Comparison of ENCODE assay signal across 10 mouse cellular contexts in genomic region chr10:59956681-59957080, GRCm38 (mm10). TPM values are rescaled to one million over a fixed set of nuclear protein-coding genes. Genes with fewer than 3 reads are reported as not detected.
DNase-seq lines count a peak whose midpoint lies in the region; ATAC-seq and TF ChIP-seq lines count a peak whose summit lies in the region.
"Had no signal": no experiment of that assay in that cellular context is flagged by ENCODE, and none has a peak within 500 bp of the region (broad histone marks: within the 10 kb centered on the region; RNA-seq: fewer than 3 reads in every experiment).

No protein-coding gene starts in this region.

- peaks cover 38% of the 10 kb centered on the region for H3K4me1 ChIP-seq in embryonic facial prominence, embryonic 14.5 days (ENCODE audit: control insufficient read depth, insufficient read depth, low read length)
- peaks cover 21% of the 10 kb centered on the region for H3K4me1 ChIP-seq in hindbrain, embryonic 16.5 days (ENCODE audit: control insufficient read depth, insufficient read depth, low read depth, low read length)
- H3K4me1 ChIP-seq in neural tube, embryonic 13.5 days (replicated peaks) = peaks cover 43% of the 10 kb centered on the region

- H3K4me2 ChIP-seq in embryonic facial prominence, embryonic 14.5 days (ENCODE audit: low read depth, low read length) = no peak overlapping the region
- H3K4me2 ChIP-seq in hindbrain, embryonic 16.5 days (ENCODE audit: low read length) = no peak overlapping the region
- H3K4me2 ChIP-seq in neural tube, embryonic 13.5 days = peak overlapping the region; percentile 53; the same call in 1 of the 2 replicates

- peak overlapping the region; percentile 96 for H3K27ac ChIP-seq in layer of hippocampus, adult 2 months
- peak overlapping the region; percentile 75 for H3K27ac ChIP-seq in embryonic facial prominence, embryonic 14.5 days (replicated peaks; ENCODE audit: low read depth, low read length)
- peak overlapping the region; percentile 49 for H3K27ac ChIP-seq in hindbrain, embryonic 16.5 days (ENCODE audit: low read depth, low read length)
- H3K27ac ChIP-seq in neural tube, embryonic 13.5 days (replicated peaks) = peak overlapping the region; percentile 87
- H3K27ac ChIP-seq: lung, embryonic 15.5 days had no signal

- H3K4me3 ChIP-seq in layer of hippocampus, adult 2 months = no peak overlapping the region
- no peak overlapping the region for H3K4me3 ChIP-seq in embryonic facial prominence, embryonic 14.5 days (ENCODE audit: low read depth, low read length)
- no peak overlapping the region for H3K4me3 ChIP-seq in hindbrain, embryonic 16.5 days (ENCODE audit: low read length)
- H3K4me3 ChIP-seq in neural tube, embryonic 13.5 days = no peak overlapping the region
- H3K4me3 ChIP-seq: lung, embryonic 15.5 days had no signal

- DNase-seq in layer of hippocampus, adult 2 months (ENCODE audit: low spot score in 2 of 2) = no peak
- DNase-seq in layer of hippocampus, adult 8-10 months (ENCODE audit: low spot score in 2 of 2) = no peak
- DNase-seq in embryonic facial prominence, embryonic 14.5 days (ENCODE audit: low spot score) = no peak
- DNase-seq in yolk sac, embryonic 10.5 days (ENCODE audit: low spot score) = no peak
- DNase-seq in lung, postnatal 4 days = no peak
- DNase-seq in adrenal gland, postnatal 36 days = no peak
- DNase-seq: kidney, adult 9 months had no signal

- ATAC-seq in embryonic facial prominence, embryonic 14.5 days (ENCODE audit: low read depth) = no peak
- ATAC-seq in hindbrain, embryonic 16.5 days = no peak
- no peak for ATAC-seq in neural tube, embryonic 13.5 days (ENCODE audit: low read depth)

- WGBS in embryonic facial prominence, embryonic 14.5 days = 52% methylated on average over 5 of the region's 5 CpGs
- WGBS in hindbrain, embryonic 16.5 days = 41% methylated on average over 5 of the region's 5 CpGs
- 54% methylated on average over 5 of the region's 5 CpGs for WGBS in neural tube, embryonic 13.5 days

- no peaks in the 10 kb centered on the region for H3K9me3 ChIP-seq in embryonic facial prominence, embryonic 14.5 days (ENCODE audit: control insufficient read depth, low read length)
- no peaks in the 10 kb centered on the region for H3K9me3 ChIP-seq in hindbrain, embryonic 16.5 days (ENCODE audit: control insufficient read depth, low read length)
- no peaks in the 10 kb centered on the region for H3K9me3 ChIP-seq in neural tube, embryonic 13.5 days
- H3K9me3 ChIP-seq: lung, embryonic 15.5 days had no signal

- no peak overlapping the region for H3K9ac ChIP-seq in embryonic facial prominence, embryonic 14.5 days (ENCODE audit: low read depth, low read length)
- H3K9ac ChIP-seq in hindbrain, embryonic 16.5 days (ENCODE audit: low read depth, low read length) = no peak overlapping the region
- H3K9ac ChIP-seq in neural tube, embryonic 13.5 days = no peak overlapping the region
- H3K9ac ChIP-seq: lung, embryonic 15.5 days had no signal

- H3K36me3 ChIP-seq in embryonic facial prominence, embryonic 14.5 days (ENCODE audit: control insufficient read depth, insufficient read depth, low read length) = no peaks in the 10 kb centered on the region
- no peaks in the 10 kb centered on the region for H3K36me3 ChIP-seq in hindbrain, embryonic 16.5 days (ENCODE audit: control insufficient read depth, insufficient read depth, low read length)
- no peaks in the 10 kb centered on the region for H3K36me3 ChIP-seq in neural tube, embryonic 13.5 days
- H3K36me3 ChIP-seq: lung, embryonic 15.5 days had no signal

- TF ChIP-seq CTCF in layer of hippocampus, adult 2 months (conservative IDR thresholded peaks at IDR 0.05) = no peak

- H3K27me3 ChIP-seq in embryonic facial prominence, embryonic 14.5 days (replicated peaks; ENCODE audit: control insufficient read depth, insufficient read depth, low read length) = no peaks in the 10 kb centered on the region
- H3K27me3 ChIP-seq in hindbrain, embryonic 16.5 days (replicated peaks; ENCODE audit: control insufficient read depth, insufficient read depth, low read length) = no peaks in the 10 kb centered on the region
- no peaks in the 10 kb centered on the region for H3K27me3 ChIP-seq in neural tube, embryonic 13.5 days

RNA-seq across cellular contexts. Expression of gene Ddit4, which starts 5.0 kb away (rescaled TPM):
- 10 to 100 TPM; 63.6 to 66.7 TPM for total RNA-seq in layer of hippocampus, adult 2 months (2021)
- 10 to 100 TPM; 51.3 to 71.6 (median 61.4) TPM for total RNA-seq in layer of hippocampus, adult 8-10 months (2022)
- 8.7 and 9.2 TPM in 2 replicates for polyA plus RNA-seq in embryonic facial prominence, embryonic 14.5 days (2014; fragmentation: Nextera tagmentation; extraction: Ambion mirVana)
- polyA plus RNA-seq in hindbrain, embryonic 16.5 days (2015; fragmentation: Nextera tagmentation; extraction: Ambion mirVana) = 75.3 and 97.1 TPM in 2 replicates
- polyA plus RNA-seq in neural tube, embryonic 13.5 days (2015; fragmentation: Nextera tagmentation; extraction: Ambion mirVana) = 72.8 and 78.2 TPM in 2 replicates
- 10 to 100 TPM; 76.4 to 98.7 TPM for total RNA-seq in adrenal gland, postnatal 36 days (2021)

RNA-seq across cellular contexts. Expression of gene Ascc1, which starts 45.9 kb away (rescaled TPM):
- 10 to 100 TPM; 15.3 to 17.2 TPM for total RNA-seq in layer of hippocampus, adult 2 months (2021)
- 10 to 100 TPM; 17.0 to 19.1 (median 17.7) TPM for total RNA-seq in layer of hippocampus, adult 8-10 months (2022)
- 36.5 and 37.8 TPM in 2 replicates for polyA plus RNA-seq in embryonic facial prominence, embryonic 14.5 days (2014; fragmentation: Nextera tagmentation; extraction: Ambion mirVana)
- 47.7 and 48.3 TPM in 2 replicates for polyA plus RNA-seq in hindbrain, embryonic 16.5 days (2015; fragmentation: Nextera tagmentation; extraction: Ambion mirVana)
- 41.7 and 44.5 TPM in 2 replicates for polyA plus RNA-seq in neural tube, embryonic 13.5 days (2015; fragmentation: Nextera tagmentation; extraction: Ambion mirVana)
- total RNA-seq in adrenal gland, postnatal 36 days (2021) = 10 to 100 TPM; 27.1 to 32.8 TPM

RNA-seq across cellular contexts. Expression of gene Anapc16, which starts 46.3 kb away (rescaled TPM):
- 10 to 100 TPM; 64.8 to 71.4 TPM for total RNA-seq in layer of hippocampus, adult 2 months (2021)
- 10 to 100 TPM; 66.2 to 69.6 (median 67.9) TPM for total RNA-seq in layer of hippocampus, adult 8-10 months (2022)
- 96.2 and 101 TPM in 2 replicates for polyA plus RNA-seq in embryonic facial prominence, embryonic 14.5 days (2014; fragmentation: Nextera tagmentation; extraction: Ambion mirVana)
- polyA plus RNA-seq in hindbrain, embryonic 16.5 days (2015; fragmentation: Nextera tagmentation; extraction: Ambion mirVana) = 101 and 116 TPM in 2 replicates
- polyA plus RNA-seq in neural tube, embryonic 13.5 days (2015; fragmentation: Nextera tagmentation; extraction: Ambion mirVana) = 98.1 and 118 TPM in 2 replicates
- total RNA-seq in adrenal gland, postnatal 36 days (2021) = 10 to 100 TPM; 67.5 to 72.7 TPM
